Comparison of ENCODE assay signal across 8 mouse cellular contexts in genomic region chr8:84147769-84148530, GRCm38 (mm10). TPM values are rescaled to one million over a fixed set of nuclear protein-coding genes. Genes with fewer than 3 reads are reported as not detected.
DNase-seq lines count a peak whose midpoint lies in the region; ATAC-seq and TF ChIP-seq lines count a peak whose summit lies in the region.

Gene Cc2d1a (minus strand): TSS chr8:84147936.
Gene 4930432K21Rik (plus strand): TSS chr8:84148025.

- peak; percentile 96 for ATAC-seq in cerebellum, adult (ENCODE audit: insufficient number of reproducible peaks, low FRiP score, low TSS enrichment)
- peak; percentile 96 for ATAC-seq in forebrain, embryonic 13.5 days
- ATAC-seq in liver, postnatal 0 days: peak; percentile 95
- peak; percentile 94 for ATAC-seq in neural tube, embryonic 14.5 days (ENCODE audit: low read depth)

- H3K27me3 ChIP-seq in E14TG2a.4 (ENCODE audit: insufficient read depth, low read length): no peaks in the 10 kb centered on the region
- no peaks in the 10 kb centered on the region for H3K27me3 ChIP-seq in forebrain, embryonic 13.5 days
- no peaks in the 10 kb centered on the region for H3K27me3 ChIP-seq in liver, postnatal 0 days (ENCODE audit: insufficient read depth, low read length)
- H3K27me3 ChIP-seq in neural tube, embryonic 14.5 days (ENCODE audit: control insufficient read depth, insufficient read depth, low read length): no peaks in the 10 kb centered on the region

- intact Hi-C loops in heart, postnatal 10 days (cut with DNase I): loop anchor here (2.0 kb wide), 1 partner anchor 35 kb away; no protein-coding TSS in a partner anchor

- no peak for TF ChIP-seq EP300 in liver, postnatal 0 days (IDR thresholded peaks at IDR 0.05; ENCODE audit: low read depth)

- no peaks in the 10 kb centered on the region for H3K9me3 ChIP-seq in E14TG2a.4 (ENCODE audit: low read length)
- no peaks in the 10 kb centered on the region for H3K9me3 ChIP-seq in forebrain, embryonic 13.5 days (replicated peaks)
- H3K9me3 ChIP-seq in liver, postnatal 0 days (ENCODE audit: low read length): no peaks in the 10 kb centered on the region
- H3K9me3 ChIP-seq in neural tube, embryonic 14.5 days (ENCODE audit: control insufficient read depth, low read length): no peaks in the 10 kb centered on the region

- H3K27ac ChIP-seq in forebrain, embryonic 13.5 days: no peak within 1 kb of the TSS
- H3K27ac ChIP-seq in liver, postnatal 0 days (ENCODE audit: low read depth): no peak within 1 kb of the TSS
- H3K27ac ChIP-seq in neural tube, embryonic 14.5 days (ENCODE audit: low read depth, low read length): peak within 1 kb of the TSS; percentile 57; the same call in 1 of the 2 replicates

- peak within 1 kb of the TSS; percentile 91 for H3K4me2 ChIP-seq in forebrain, embryonic 13.5 days
- H3K4me2 ChIP-seq in liver, postnatal 0 days (ENCODE audit: low read depth, low read length): peak within 1 kb of the TSS; percentile 97
- peak within 1 kb of the TSS; percentile 81 for H3K4me2 ChIP-seq in neural tube, embryonic 14.5 days (ENCODE audit: low read depth, low read length)

- TF ChIP-seq CTCF in E14TG2a.4 (conservative IDR thresholded peaks at IDR 0.05; ENCODE audit: low read length): no peak
- 0 out of 2 replicates have a peak, but pooled peaks have one; percentile 10 for TF ChIP-seq CTCF in liver, postnatal 0 days (IDR thresholded peaks at IDR 0.05; ENCODE audit: low read depth)

- H3K4me3 ChIP-seq in E14TG2a.4 (replicated peaks; ENCODE audit: low read length): peak within 1 kb of the TSS; percentile 89
- peak within 1 kb of the TSS; percentile 68 for H3K4me3 ChIP-seq in forebrain, embryonic 13.5 days
- H3K4me3 ChIP-seq in liver, postnatal 0 days (ENCODE audit: low read depth, low read length): peak within 1 kb of the TSS; percentile 83
- H3K4me3 ChIP-seq in neural tube, embryonic 14.5 days (ENCODE audit: low read depth, low read length): peak within 1 kb of the TSS; percentile 69

- WGBS in forebrain, embryonic 13.5 days: 15% methylated on average over 49 of the region's 49 CpGs
- 16% methylated on average over 49 of the region's 49 CpGs for WGBS in large intestine, adult 2 months
- WGBS in liver, postnatal 0 days (ENCODE audit: insufficient replicate concordance): 19% methylated on average over 45 of the region's 49 CpGs
- WGBS in neural tube, embryonic 14.5 days: 18% methylated on average over 47 of the region's 49 CpGs

- H3K9ac ChIP-seq in forebrain, embryonic 13.5 days: peak within 1 kb of the TSS; percentile 86
- peak within 1 kb of the TSS; percentile 83 for H3K9ac ChIP-seq in liver, postnatal 0 days (replicated peaks)
- peak within 1 kb of the TSS; percentile 77 for H3K9ac ChIP-seq in neural tube, embryonic 14.5 days (replicated peaks; ENCODE audit: low read depth, low read length)

- DNase-seq in heart, postnatal 10 days: peak; percentile 94 to 95
- peak; percentile 98 for DNase-seq in large intestine, adult 2 months (ENCODE audit: low read depth, low spot score)
- peak; percentile 90 for DNase-seq in liver, postnatal 0 days
- peak; percentile 94 for DNase-seq in testis, postnatal 10 days (ENCODE audit: low spot score)

- peaks cover 31% of the 10 kb centered on the region for H3K36me3 ChIP-seq in E14TG2a.4 (ENCODE audit: insufficient read depth, low read length)
- H3K36me3 ChIP-seq in forebrain, embryonic 13.5 days (ENCODE audit: poor library complexity, severe bottlenecking): peaks cover 23% of the 10 kb centered on the region
- peaks cover 16% of the 10 kb centered on the region for H3K36me3 ChIP-seq in liver, postnatal 0 days (replicated peaks; ENCODE audit: insufficient read depth, low read length)
- H3K36me3 ChIP-seq in neural tube, embryonic 14.5 days (ENCODE audit: control insufficient read depth, insufficient read depth, low read length): peaks cover 19% of the 10 kb centered on the region

- H3K4me1 ChIP-seq in E14TG2a.4 (replicated peaks; ENCODE audit: low read depth, low read length): peaks cover 76% of the 10 kb centered on the region
- peaks cover 25% of the 10 kb centered on the region for H3K4me1 ChIP-seq in forebrain, embryonic 13.5 days
- peaks cover 22% of the 10 kb centered on the region for H3K4me1 ChIP-seq in liver, postnatal 0 days (ENCODE audit: insufficient read depth)
- H3K4me1 ChIP-seq in neural tube, embryonic 14.5 days (ENCODE audit: control insufficient read depth, insufficient read depth, low read length): peaks cover 13% of the 10 kb centered on the region

RNA-seq across cellular contexts. Expression of gene Cc2d1a, which starts in this region (rescaled TPM):
- 18.6 and 24.1 TPM in 2 replicates for polyA plus RNA-seq in forebrain, embryonic 13.5 days (2015; fragmentation: Nextera tagmentation; extraction: Ambion mirVana)
- total RNA-seq in heart, postnatal 10 days (2021): 10 to 100 TPM; 13.3 to 14.1 TPM
- polyA plus RNA-seq in large intestine, adult 2 months (2012; rRNA removed): 30.2 and 38.0 TPM in 2 replicates
- 4.4 and 4.5 TPM in 2 replicates for polyA plus RNA-seq in liver, postnatal 0 days (2015; fragmentation: Nextera tagmentation; extraction: Ambion mirVana)
- polyA plus RNA-seq in neural tube, embryonic 14.5 days (2014; fragmentation: Nextera tagmentation; extraction: Ambion mirVana): 26.8 and 30.7 TPM in 2 replicates

RNA-seq across cellular contexts. Expression of gene 4930432K21Rik, which starts in this region (rescaled TPM):
- 2.2 and 2.3 TPM in 2 replicates for polyA plus RNA-seq in forebrain, embryonic 13.5 days (2015; fragmentation: Nextera tagmentation; extraction: Ambion mirVana)
- under 1 TPM; 0.22 to 0.32 TPM for total RNA-seq in heart, postnatal 10 days (2021)
- polyA plus RNA-seq in large intestine, adult 2 months (2012; rRNA removed): 0.22 and 0.32 TPM in 2 replicates
- 0.24 and 0.29 TPM in 2 replicates for polyA plus RNA-seq in liver, postnatal 0 days (2015; fragmentation: Nextera tagmentation; extraction: Ambion mirVana)
- 1.3 and 1.6 TPM in 2 replicates for polyA plus RNA-seq in neural tube, embryonic 14.5 days (2014; fragmentation: Nextera tagmentation; extraction: Ambion mirVana)
